Mouse (Mus musculus): ENCODE results near the gene Tex13c1. TPM values are rescaled to one million over a fixed set of nuclear protein-coding genes. Genes with fewer than 3 reads are reported as not detected.

Gene Tex13c1
- not detected in 2 replicates for polyA plus RNA-seq (2015; fragmentation: Nextera tagmentation; extraction: Ambion mirVana)

GRCm38 (mm10) chrX:43590860-43591259, at the start of gene Tex13c1:
TSS of gene Tex13c1 (plus strand) at chrX:43591160.
- Histone ChIP-seq H3K27me3 (replicated peaks; ENCODE audit: control insufficient read depth, insufficient read depth, low read length) (no peaks in the 10 kb centered on the region), H3K9me3 (ENCODE audit: control insufficient read depth, low read length) (no peaks in the 10 kb centered on the region), H3K36me3 (ENCODE audit: control insufficient read depth, insufficient read depth) (no peaks in the 10 kb centered on the region), H3K4me3 (replicated peaks; ENCODE audit: low read length) (no peak within 1 kb of the TSS), H3K4me1 (replicated peaks; ENCODE audit: control insufficient read depth, insufficient read depth, low read length) (no peaks in the 10 kb centered on the region), H3K4me2 (ENCODE audit: low read length) (no peak within 1 kb of the TSS), H3K9ac (replicated peaks; ENCODE audit: low read depth, low read length) (no peak within 1 kb of the TSS), H3K27ac (ENCODE audit: low read length) (no peak within 1 kb of the TSS)
- ATAC-seq, result no peak
- 86% methylated on average over 3 of the region's 3 CpGs for whole genome bisulfite sequencing

Other genes starting within 250 kb of the Tex13c1 start
- 17.6 and 28.5 TPM in 2 replicates for gene Tenm1, start 162.0 kb upstream of the Tex13c1 start, polyA plus RNA-seq (2015; fragmentation: Nextera tagmentation; extraction: Ambion mirVana)

Measured in forebrain, embryonic 16.5 days (tissue).